Mouse (Mus musculus) cerebellum, adult 2 months (tissue): Measurements from ENCODE around the gene 0610030E20Rik.

Experiments
- CTCF ChIP-seq: fragments of 200-500 bp; IDR thresholded peaks from 2 replicates; pipeline ENCODE4 v1.5.1; 2011; ENCODE audit warnings: low read depth, mild to moderate bottlenecking, control low read depth, low read length, moderate library complexity, borderline replicate concordance; ENCODE audit not compliant: insufficient read depth
- POLR2A ChIP-seq: fragments of 200-500 bp; IDR thresholded peaks from 2 replicates; pipeline ENCODE4 v1.6.1; 2011; ENCODE audit warnings: low read length, control low read depth, borderline replicate concordance; ENCODE audit not compliant: insufficient read depth

- TF ChIP-seq CTCF (no peak), POLR2A (no peak)
Observed at GRCm38 (mm10) chr6:72390795-72391521, 43.8 kb downstream of the 0610030E20Rik start.
